Mouse (Mus musculus): ENCODE results near the gene Olfr170. TPM values are rescaled to one million over a fixed set of nuclear protein-coding genes. Genes with fewer than 3 reads are reported as not detected.
"Not testable (repeated sequence)": the region's sequence is repeated elsewhere in the genome, so short reads cannot be mapped to it uniquely, and the experiment has no call there.

Olfr170 gene
- polyA plus RNA-seq (2016; fragmentation: Nextera tagmentation; extraction: Ambion mirVana), result not detected in 2 replicates

- not testable (repeated sequence) for H3K4me1 ChIP-seq; H3K27ac ChIP-seq; H3K9ac ChIP-seq; ATAC-seq; H3K27me3 ChIP-seq (replicated peaks); H3K4me2 ChIP-seq; H3K36me3 ChIP-seq; H3K4me3 ChIP-seq; H3K9me3 ChIP-seq (replicated peaks)
- 63% methylated on average over 2 of the region's 2 CpGs for WGBS (ENCODE audit: insufficient replicate concordance)
These were observed at the start of gene Olfr170 for GRCm38 (mm10) chr16:19611782-19612181. TSS of gene Olfr170 (minus strand) at chr16:19611882.

DNA sequence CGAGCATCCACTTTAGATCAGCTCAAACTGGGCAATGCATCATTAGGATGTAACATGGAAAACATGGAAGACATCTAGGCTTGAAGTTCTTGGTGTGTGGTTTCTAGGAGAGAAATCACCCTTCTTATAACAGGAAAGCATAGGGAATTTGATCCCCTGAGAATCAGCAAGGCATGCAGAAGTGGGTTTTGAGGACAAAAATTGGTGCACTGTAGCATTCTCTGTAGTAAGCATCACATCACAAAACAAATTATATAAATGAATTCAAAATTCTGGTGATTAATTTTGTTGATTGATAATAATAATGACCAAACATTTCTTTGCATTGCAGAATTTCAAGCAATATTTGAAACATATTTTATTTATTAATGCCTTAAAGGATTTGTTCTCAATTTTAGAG lies 18.1 kb upstream of the Olfr170 start, which contains the start of gene Olfr171:
Olfr171 (minus strand) TSS at position 101 of the 400 bp plus-strand sequence.
- H3K27me3 ChIP-seq (replicated peaks), result no peaks in the 10 kb centered on the region
- no peaks in the 10 kb centered on the region for H3K36me3 ChIP-seq
- no peaks in the 10 kb centered on the region; the same call in 1 of the 2 replicates for H3K9me3 ChIP-seq (replicated peaks)
- no peak within 1 kb of the TSS for H3K27ac ChIP-seq
- 61% methylated on average over 1 of the region's 1 CpGs for WGBS (ENCODE audit: insufficient replicate concordance)
- H3K4me3 ChIP-seq, result no peak within 1 kb of the TSS
- H3K9ac ChIP-seq, result no peak within 1 kb of the TSS
- ATAC-seq, result no peak
- no peak within 1 kb of the TSS for H3K4me2 ChIP-seq
- H3K4me1 ChIP-seq, result no peaks in the 10 kb centered on the region

DNA sequence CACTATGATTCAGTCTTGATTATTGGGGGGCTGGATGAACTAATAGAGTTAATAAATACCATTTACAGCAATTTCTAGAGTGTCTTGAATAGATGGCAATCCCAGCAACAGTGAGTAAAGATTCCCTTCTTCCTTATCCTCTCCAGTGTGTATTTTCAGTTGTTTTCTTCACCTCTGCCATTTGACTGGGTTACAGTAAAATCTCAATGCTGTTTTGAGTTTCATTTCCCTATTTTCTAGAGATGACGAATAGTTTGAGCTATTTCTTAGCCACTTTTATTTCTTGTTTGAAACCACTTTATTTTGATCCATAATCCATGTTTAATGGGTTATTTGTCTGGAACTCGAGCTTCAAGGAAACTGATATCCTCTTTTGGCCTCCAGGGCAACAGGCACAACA lies 8.5 kb downstream of the Olfr170 start:
- no peak for ATAC-seq
- WGBS (ENCODE audit: insufficient replicate concordance), result 39% methylated on average over 2 of the region's 2 CpGs
- H3K9ac ChIP-seq, result no peak overlapping the region
- no peaks in the 10 kb centered on the region for H3K36me3 ChIP-seq
- no peak overlapping the region for H3K4me2 ChIP-seq
- H3K4me1 ChIP-seq, result no peaks in the 10 kb centered on the region
- H3K9me3 ChIP-seq (replicated peaks), result 0 out of 2 replicates have a peak, but pooled peaks cover 6% of the 10 kb centered on the region
- no peak overlapping the region for H3K27ac ChIP-seq
- H3K27me3 ChIP-seq (replicated peaks), result no peaks in the 10 kb centered on the region
- no peak overlapping the region for H3K4me3 ChIP-seq

GRCm38 (mm10) chr16:19571709-19572108 lies 40.0 kb downstream of the Olfr170 start, which contains the start of gene Olfr169:
TSS of gene Olfr169 (minus strand) at chr16:19571809.
- H3K4me3 ChIP-seq; H3K27ac ChIP-seq; H3K4me1 ChIP-seq; H3K9ac ChIP-seq; H3K36me3 ChIP-seq; H3K4me2 ChIP-seq; H3K27me3 ChIP-seq (replicated peaks); ATAC-seq; H3K9me3 ChIP-seq (replicated peaks): not testable (repeated sequence)
- 66% methylated on average over 2 of the region's 2 CpGs for WGBS (ENCODE audit: insufficient replicate concordance)

Other genes starting within 250 kb of the Olfr170 start
- not detected in 2 replicates for gene Olfr165, start 188.7 kb downstream of the Olfr170 start, polyA plus RNA-seq (2016; fragmentation: Nextera tagmentation; extraction: Ambion mirVana)
- not detected in 2 replicates for gene Olfr166, start 128.2 kb downstream of the Olfr170 start, polyA plus RNA-seq (2016; fragmentation: Nextera tagmentation; extraction: Ambion mirVana)
- not detected in 2 replicates for gene Olfr167, start 89.6 kb downstream of the Olfr170 start, polyA plus RNA-seq (2016; fragmentation: Nextera tagmentation; extraction: Ambion mirVana)
- gene Olfr168, start 76.3 kb downstream of the Olfr170 start, polyA plus RNA-seq (2016; fragmentation: Nextera tagmentation; extraction: Ambion mirVana), result not detected in 2 replicates
- not detected in 2 replicates for gene Olfr169, start 40.1 kb downstream of the Olfr170 start, polyA plus RNA-seq (2016; fragmentation: Nextera tagmentation; extraction: Ambion mirVana)
- not detected in 2 replicates for gene Olfr171, start 18.0 kb upstream of the Olfr170 start, polyA plus RNA-seq (2016; fragmentation: Nextera tagmentation; extraction: Ambion mirVana)
- not detected in 2 replicates for gene Lamp3, start 94.5 kb upstream of the Olfr170 start, polyA plus RNA-seq (2016; fragmentation: Nextera tagmentation; extraction: Ambion mirVana)
- gene B3gnt5, start 148.3 kb upstream of the Olfr170 start, polyA plus RNA-seq (2016; fragmentation: Nextera tagmentation; extraction: Ambion mirVana), result 1.9 and 3.0 TPM in 2 replicates

All from liver, embryonic 12.5 days (tissue).